Mouse (Mus musculus) liver, postnatal 0 days (tissue): ENCODE measurements around the gene Stat3. TPM values are rescaled to one million over a fixed set of nuclear protein-coding genes. Genes with fewer than 3 reads are reported as not detected.

Source experiments
- ATAC-seq: fragments of 200-750 bp; cut with Nextera tagmentation; 2 replicates; pipeline ENCODE4 v1.8.0; 2017; ENCODE audit warnings: mild to moderate bottlenecking, moderate library complexity
- DNase-seq: peaks from one replicate; pipeline ENCODE4 v3.0.0-alpha.2; 2016
- H3K27ac ChIP-seq: fragments of 300-500 bp; sonication (generic); 2 replicates; pipeline ENCODE4 v1.5.1; 2014; ENCODE audit warnings: antibody characterized with exemption, moderate library complexity, mild to moderate bottlenecking, low read depth
- H3K27me3 ChIP-seq: fragments of 300-500 bp; sonication (generic); 2 replicates; pipeline ENCODE4 v1.6.1; 2014; ENCODE audit warnings: low read length, control low read depth, mixed read lengths; ENCODE audit not compliant: insufficient read depth
- H3K36me3 ChIP-seq: fragments of 300-500 bp; sonication (generic); replicated peaks from 2 replicates; pipeline ENCODE4 v1.6.1; 2014; ENCODE audit warnings: mild to moderate bottlenecking, control low read depth, low read length, moderate library complexity, mixed read lengths; ENCODE audit not compliant: insufficient read depth
- H3K4me1 ChIP-seq: fragments of 300-500 bp; sonication (generic); 2 replicates; pipeline ENCODE4 v1.6.1; 2014; ENCODE audit warnings: antibody characterized with exemption, mild to moderate bottlenecking, control low read depth; ENCODE audit not compliant: insufficient read depth
- H3K4me2 ChIP-seq: fragments of 300-500 bp; sonication (generic); 2 replicates; pipeline ENCODE4 v1.6.1; 2014; ENCODE audit warnings: low read depth, mild to moderate bottlenecking, low read length, moderate library complexity, mixed read lengths
- H3K4me3 ChIP-seq: fragments of 300-500 bp; sonication (generic); 2 replicates; pipeline ENCODE4 v1.5.1; 2014; ENCODE audit warnings: low read depth, low read length
- H3K9ac ChIP-seq: fragments of 300-500 bp; sonication (generic); replicated peaks from 2 replicates; pipeline ENCODE4 v1.6.1; 2014; ENCODE audit warnings: mild to moderate bottlenecking, moderate library complexity
- H3K9me3 ChIP-seq: fragments of 300-500 bp; sonication (generic); 2 replicates; pipeline ENCODE4 v1.6.1; 2016; ENCODE audit warnings: mild to moderate bottlenecking, control low read depth, low read length, mixed read lengths
- CTCF ChIP-seq: sonication (generic); IDR thresholded peaks from 2 replicates; pipeline ENCODE4 v1.5.1; 2016; ENCODE audit warnings: antibody characterized with exemption, low read depth
- EP300 ChIP-seq: IDR thresholded peaks from 2 replicates; pipeline ENCODE4 v1.6.1; 2016; ENCODE audit warnings: antibody characterized with exemption, low read depth, mild to moderate bottlenecking
- WGBS: fragments of 180-500 bp; shearing (Covaris S2); extraction: QIAGEN DNeasy Blood & Tissue Kit; methylation state at CpG from one replicate; pipeline ENCODE4 v1.1.7; 2014; ENCODE audit not compliant: insufficient replicate concordance; 5-methylcytosine and 5-hydroxymethylcytosine counted together
- polyA plus RNA-seq: library from polyadenylated mRNA; unstranded; fragments of >200 nt; fragmentation: Nextera tagmentation; extraction: Ambion mirVana; gene quantifications from 2 replicates; pipeline ENCODE4 v1.2.1, GENCODE M21; 2015

Gene Stat3
- polyA plus RNA-seq, 1 experiment from 2014 or later: 53.7 TPM

DNA sequence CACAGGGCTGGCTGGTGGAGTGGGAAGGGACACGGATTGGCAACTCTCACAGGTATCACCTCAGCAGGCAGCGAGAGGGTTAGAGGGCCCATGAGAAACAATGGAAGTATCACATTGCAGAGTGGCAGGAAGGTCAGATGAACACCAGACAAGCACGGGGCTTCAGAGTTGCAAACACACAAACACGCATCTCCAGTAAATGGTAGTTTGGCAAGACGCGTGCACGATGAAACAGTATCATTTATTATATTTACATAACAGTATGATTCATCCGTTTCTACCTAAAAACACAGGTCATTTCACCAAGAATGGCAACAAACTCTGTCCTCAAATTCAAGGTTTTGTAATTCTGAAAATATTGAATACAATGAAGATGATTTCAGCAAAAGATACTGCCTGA is 99.8 kb downstream of the Stat3 start:
- Histone ChIP-seq H3K4me3 (no peak overlapping the region), H3K4me1 (peaks cover 17% of the 10 kb centered on the region), H3K9ac (no peak overlapping the region), H3K27ac (peak overlapping the region; percentile 61; the same call in 1 of the 2 replicates), H3K9me3 (no peaks in the 10 kb centered on the region; the same call in 1 of the 2 replicates), H3K36me3 (no peaks in the 10 kb centered on the region), H3K4me2 (no peak overlapping the region), H3K27me3 (no peaks in the 10 kb centered on the region)
- WGBS: 67% methylated on average over 8 of the region's 8 CpGs
- ATAC-seq: no peak
- DNase-seq: no peak
- no peak for TF ChIP-seq CTCF
- TF ChIP-seq EP300: no peak

DNA sequence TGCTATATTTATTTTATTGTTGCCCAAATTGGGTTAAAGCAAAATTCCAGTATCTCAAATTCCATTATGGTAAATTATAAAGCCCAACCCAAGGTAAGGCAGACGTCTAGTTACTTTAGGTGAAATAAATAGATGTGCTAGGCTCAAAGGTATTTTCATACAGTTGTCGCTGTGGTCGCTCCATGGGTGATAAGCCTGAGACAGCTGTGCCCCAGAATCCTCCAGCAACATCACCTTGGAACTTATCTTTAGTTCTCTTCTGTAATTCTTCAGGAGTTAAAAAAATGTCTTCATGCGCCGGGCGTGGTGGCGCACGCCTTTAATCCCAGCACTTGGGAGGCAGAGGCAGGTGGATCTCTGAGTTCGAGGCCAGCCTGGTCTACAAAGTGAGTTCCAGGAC is 100.4 kb downstream of the Stat3 start:
- DNase-seq (no peak), ATAC-seq (no peak)
- Histone ChIP-seq H3K27me3 (no peaks in the 10 kb centered on the region), H3K36me3 (no peaks in the 10 kb centered on the region), H3K4me3 (no peak overlapping the region), H3K9me3 (no peaks in the 10 kb centered on the region; the same call in 1 of the 2 replicates), H3K27ac (peak overlapping the region; percentile 61; the same call in 1 of the 2 replicates), H3K4me1 (peaks cover 17% of the 10 kb centered on the region), H3K9ac (no peak overlapping the region), H3K4me2 (no peak overlapping the region)
- WGBS: 77% methylated on average over 9 of the region's 9 CpGs
- no peak for TF ChIP-seq EP300
- no peak for TF ChIP-seq CTCF

DNA sequence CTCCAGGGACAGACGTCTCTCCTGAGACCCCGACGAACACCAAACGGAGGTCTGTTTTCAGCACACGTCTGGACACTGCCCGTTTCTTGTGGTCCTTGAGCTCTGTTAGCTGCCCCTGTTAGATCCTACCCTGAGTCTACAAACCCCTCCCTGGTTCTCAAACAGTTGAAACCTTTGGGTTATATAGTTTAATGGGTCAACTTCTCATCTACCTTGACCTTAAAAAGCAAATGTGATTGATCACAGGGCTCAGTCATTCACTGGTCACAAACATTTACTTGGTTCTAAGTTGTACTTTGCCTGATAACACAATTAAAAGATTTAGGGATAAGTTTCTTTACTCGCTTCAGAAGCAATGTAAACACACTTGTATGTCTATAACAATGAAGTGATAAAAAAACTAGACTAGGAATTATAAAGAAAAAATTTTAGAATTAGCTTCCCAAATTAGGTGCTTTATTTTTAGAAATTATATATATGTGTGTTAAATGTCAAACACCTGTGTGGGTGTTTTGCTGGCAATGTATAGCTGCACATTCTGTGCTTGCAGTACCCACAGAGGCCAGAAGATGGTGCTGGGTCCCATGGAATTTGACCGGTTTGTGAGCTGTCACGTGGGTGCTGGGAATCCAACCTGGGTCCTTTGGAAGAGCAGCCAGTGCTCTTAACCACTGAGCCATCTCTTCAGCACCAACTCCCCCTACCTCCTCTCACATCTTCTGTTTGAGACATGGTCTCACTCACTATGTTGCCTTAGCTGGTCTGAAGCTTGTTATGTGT is 102.2 kb downstream of the Stat3 start:
- Histone ChIP-seq H3K27me3 (no peaks in the 10 kb centered on the region), H3K9ac (no peak overlapping the region), H3K9me3 (no peaks in the 10 kb centered on the region; the same call in 1 of the 2 replicates), H3K36me3 (no peaks in the 10 kb centered on the region), H3K4me3 (no peak overlapping the region), H3K4me1 (peaks cover 16% of the 10 kb centered on the region), H3K4me2 (peak overlapping the region; percentile 29; the same call in 1 of the 2 replicates), H3K27ac (peak overlapping the region; percentile 78)
- peak; percentile 65 for TF ChIP-seq CTCF
- TF ChIP-seq EP300: 0 out of 2 replicates have a peak, but pooled peaks have one; percentile 25
- 59% methylated on average over 9 of the region's 9 CpGs for WGBS
- DNase-seq (peak; percentile 55), ATAC-seq (peak; percentile 69)

Other genes starting within 250 kb of the Stat3 start
- not detected in 2 replicates for gene Zfp385c, start 247.1 kb downstream of the Stat3 start, polyA plus RNA-seq
- gene Dhx58, start 235.3 kb downstream of the Stat3 start, polyA plus RNA-seq: 3.9 and 4.5 TPM in 2 replicates
- 8.5 and 9.2 TPM in 2 replicates for gene Kat2a, start 227.1 kb downstream of the Stat3 start, polyA plus RNA-seq
- 0.35 and 0.40 TPM in 2 replicates for gene Hspb9, start 225.7 kb downstream of the Stat3 start, polyA plus RNA-seq
- gene Rab5c, start 201.3 kb downstream of the Stat3 start, polyA plus RNA-seq: 16.6 and 17.0 TPM in 2 replicates
- not detected in 2 replicates for gene Kcnh4, start 179.6 kb downstream of the Stat3 start, polyA plus RNA-seq
- gene Hcrt, start 176.6 kb downstream of the Stat3 start, polyA plus RNA-seq: not detected in 2 replicates
- gene Ghdc, start 168.6 kb downstream of the Stat3 start, polyA plus RNA-seq: 1.6 and 1.9 TPM in 2 replicates
- gene Stat5b, start 88.8 kb downstream of the Stat3 start, polyA plus RNA-seq: 15.4 and 16.4 TPM in 2 replicates
- gene Stat5a, start 80.2 kb downstream of the Stat3 start, polyA plus RNA-seq: 4.7 and 6.0 TPM in 2 replicates
- 27.5 and 28.5 TPM in 2 replicates for gene Cavin1, start 31.3 kb upstream of the Stat3 start, polyA plus RNA-seq
- 25.0 and 29.4 TPM in 2 replicates for gene Atp6v0a1, start 69.9 kb upstream of the Stat3 start, polyA plus RNA-seq
- 19.1 and 19.3 TPM in 2 replicates for gene Naglu, start 130.5 kb upstream of the Stat3 start, polyA plus RNA-seq
- gene Hsd17b1, start 138.9 kb upstream of the Stat3 start, polyA plus RNA-seq: 0.23 and 0.33 TPM in 2 replicates
- gene Coasy, start 143.0 kb upstream of the Stat3 start, polyA plus RNA-seq: 38.5 and 42.9 TPM in 2 replicates
- gene Mlx, start 147.7 kb upstream of the Stat3 start, polyA plus RNA-seq: 24.1 and 26.1 TPM in 2 replicates
- gene Psmc3ip, start 155.9 kb upstream of the Stat3 start, polyA plus RNA-seq: 8.1 and 8.2 TPM in 2 replicates
- 9.2 and 9.4 TPM in 2 replicates for gene Retreg3, start 180.4 kb upstream of the Stat3 start, polyA plus RNA-seq
- gene Tubg1, start 180.4 kb upstream of the Stat3 start, polyA plus RNA-seq: 19.0 and 20.8 TPM in 2 replicates
- gene Tubg2, start 216.4 kb upstream of the Stat3 start, polyA plus RNA-seq: 0.12 and 0.22 TPM in 2 replicates
- 1.4 and 1.5 TPM in 2 replicates for gene Cntnap1, start 231.0 kb upstream of the Stat3 start, polyA plus RNA-seq
- 1.6 and 3.4 TPM in 2 replicates for gene Plekhh3, start 231.8 kb upstream of the Stat3 start, polyA plus RNA-seq
- 0.09 TPM in 2 replicates for gene Ccr10, start 235.9 kb upstream of the Stat3 start, polyA plus RNA-seq